Mouse (Mus musculus) heart, embryonic 16.5 days (tissue): ENCODE data around the gene Cirbp. TPM values are rescaled to one million over a fixed set of nuclear protein-coding genes. Genes with fewer than 3 reads are reported as not detected.

Source experiments
- ATAC-seq: fragments of 200-750 bp; cut with Nextera tagmentation; replicated peaks from 2 replicates; pipeline ENCODE4 v1.8.0; 2017; ENCODE audit warnings: moderate number of reproducible peaks; ENCODE audit not compliant: insufficient read depth, low FRiP score; ENCODE audit errors: extremely low read depth
- H3K27ac ChIP-seq: fragments of 300-500 bp; sonication (generic); 2 replicates; pipeline ENCODE4 v1.5.1; 2014; ENCODE audit warnings: mild to moderate bottlenecking, low read length, control low read depth, moderate library complexity
- H3K27me3 ChIP-seq: fragments of 300-500 bp; sonication (generic); 2 replicates; pipeline ENCODE4 v1.6.1; 2014; ENCODE audit warnings: low read length, mixed read lengths; ENCODE audit not compliant: control insufficient read depth, insufficient read depth
- H3K36me3 ChIP-seq: fragments of 300-500 bp; sonication (generic); 2 replicates; pipeline ENCODE4 v1.6.1; 2014; ENCODE audit not compliant: control insufficient read depth, insufficient read depth
- H3K4me1 ChIP-seq: fragments of 300-500 bp; sonication (generic); 2 replicates; pipeline ENCODE4 v1.6.1; 2014; ENCODE audit warnings: low read length, mixed read lengths; ENCODE audit not compliant: control insufficient read depth, insufficient read depth
- H3K4me2 ChIP-seq: fragments of 300-500 bp; sonication (generic); 2 replicates; pipeline ENCODE4 v1.6.1; 2014; ENCODE audit warnings: low read depth, mild to moderate bottlenecking, control low read depth, low read length
- H3K4me3 ChIP-seq: fragments of 300-500 bp; sonication (generic); 2 replicates; pipeline ENCODE4 v1.5.1; 2014; ENCODE audit warnings: mild to moderate bottlenecking, control low read depth, low read length
- H3K9ac ChIP-seq: fragments of 300-500 bp; sonication (generic); 2 replicates; pipeline ENCODE4 v1.6.1; 2014; ENCODE audit warnings: low read length, control low read depth
- H3K9me3 ChIP-seq: fragments of 300-500 bp; sonication (generic); replicated peaks from 2 replicates; pipeline ENCODE4 v1.6.1; 2016; ENCODE audit warnings: low read length; ENCODE audit not compliant: control insufficient read depth
- WGBS: fragments of 180-500 bp; shearing (Covaris S2); extraction: QIAGEN DNeasy Blood & Tissue Kit; methylation state at CpG from one replicate; pipeline ENCODE4 v1.1.7; 2014; 5-methylcytosine and 5-hydroxymethylcytosine counted together
- polyA plus RNA-seq: library from polyadenylated mRNA; unstranded; fragments of >200 nt; fragmentation: Nextera tagmentation; extraction: Ambion mirVana; gene quantifications from 2 replicates; pipeline ENCODE4 v1.2.1, GENCODE M21; 2015

Gene Cirbp
- polyA plus RNA-seq, 1 experiment from 2014 or later, result 87.6 TPM

GRCm38 (mm10) chr10:80177441-80178279, 11.9 kb downstream of the Cirbp start:
- Histone ChIP-seq H3K27ac (no peak overlapping the region), H3K27me3 (no peaks in the 10 kb centered on the region; the same call in 1 of the 2 replicates), H3K4me2 (no peak overlapping the region), H3K4me1 (peaks cover 11% of the 10 kb centered on the region), H3K9ac (0 out of 2 replicates have a peak overlapping the region, but pooled peaks have one; percentile 2), H3K4me3 (no peak overlapping the region), H3K9me3 (no peaks in the 10 kb centered on the region), H3K36me3 (no peaks in the 10 kb centered on the region)
- WGBS, result 55% methylated on average over 7 of the region's 7 CpGs
- ATAC-seq, result no peak

DNA sequence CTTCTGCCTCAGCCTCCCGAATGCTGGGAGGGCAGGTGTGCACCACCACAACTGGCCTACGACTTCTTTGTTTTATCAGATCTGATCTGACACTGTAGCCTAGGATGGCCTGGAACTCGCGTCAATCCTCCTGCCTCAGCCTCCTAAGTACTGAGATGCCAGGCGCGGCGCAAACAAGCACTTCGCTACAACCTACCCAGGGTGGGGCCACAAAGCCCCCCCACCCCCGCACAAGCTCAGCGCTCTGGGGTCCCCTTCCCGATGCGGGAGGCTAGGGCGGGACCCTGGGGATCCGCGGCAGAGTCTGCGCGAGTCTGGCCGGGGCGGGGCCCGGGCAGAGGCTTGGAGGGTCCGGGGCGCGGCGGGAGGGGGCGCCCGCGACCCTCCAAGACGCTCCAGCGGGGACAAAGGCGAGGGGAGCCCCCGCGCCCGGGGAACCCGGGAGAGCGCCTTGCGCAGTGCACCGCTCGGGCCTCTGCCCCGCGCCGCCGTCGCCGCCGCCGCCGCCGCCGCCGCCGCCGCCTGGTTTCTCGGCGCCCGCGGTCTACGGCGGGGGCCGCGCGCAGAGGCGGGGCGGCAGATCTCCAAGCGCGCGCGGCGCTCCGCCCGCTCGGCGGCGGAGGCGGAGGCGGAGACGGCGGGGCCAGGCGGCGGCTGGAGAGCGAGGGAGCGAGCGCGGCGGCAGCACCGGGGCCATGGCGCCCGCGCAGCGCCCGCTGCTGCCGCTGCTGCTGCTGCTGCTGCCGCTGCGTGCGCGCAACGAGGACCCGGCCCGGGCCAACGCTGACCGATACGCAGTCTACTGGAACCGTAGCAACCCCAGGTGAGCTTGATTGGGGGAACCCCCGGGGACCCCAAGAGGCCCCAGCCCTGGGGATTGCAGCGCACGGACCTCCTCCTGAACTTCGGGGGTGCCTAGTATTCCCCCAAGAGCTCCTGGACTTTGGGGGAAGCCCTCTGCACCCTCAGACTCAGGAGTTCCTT, 13.6 kb downstream of the Cirbp start, which contains the start of gene Efna2:
TSS of gene Efna2 (plus strand) at position 415 of the 984 bp plus-strand sequence.
- Histone ChIP-seq H3K27me3 (no peaks in the 10 kb centered on the region; the same call in 1 of the 2 replicates), H3K9me3 (no peaks in the 10 kb centered on the region), H3K27ac (peak within 1 kb of the TSS; percentile 7; the same call in 1 of the 2 replicates), H3K36me3 (no peaks in the 10 kb centered on the region), H3K4me1 (peaks cover 9% of the 10 kb centered on the region), H3K4me3 (peak within 1 kb of the TSS; percentile 74), H3K4me2 (peak within 1 kb of the TSS; percentile 78), H3K9ac (peak within 1 kb of the TSS; percentile 88)
- WGBS, result 2% methylated on average over 79 of the region's 106 CpGs
- peak; percentile 50; the same call in 1 of the 2 replicates for ATAC-seq

DNA sequence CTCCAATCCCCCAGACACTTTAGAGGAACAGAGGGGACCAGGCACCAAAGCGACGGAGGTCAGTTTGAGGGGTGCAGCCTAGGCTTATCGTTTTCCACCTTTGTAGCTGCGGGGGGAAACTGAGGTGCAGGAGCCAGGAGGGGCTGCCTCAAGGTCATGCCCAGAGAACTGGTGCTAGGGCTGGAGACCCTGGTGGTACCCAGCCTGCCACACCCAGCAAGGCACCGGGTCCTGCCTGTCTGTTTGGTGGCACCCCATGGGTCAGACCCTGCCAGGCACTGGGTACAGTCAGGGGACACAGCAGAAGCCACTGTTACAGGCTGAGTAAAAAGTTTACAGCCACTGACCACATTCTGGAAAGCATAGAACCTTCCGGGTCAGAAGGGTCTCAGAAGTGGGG, 14.5 kb downstream of the Cirbp start:
- ATAC-seq, result no peak
- 55% methylated on average over 6 of the region's 6 CpGs for WGBS
- Histone ChIP-seq H3K4me2 (peak overlapping the region; percentile 78), H3K9me3 (no peaks in the 10 kb centered on the region), H3K27ac (no peak overlapping the region), H3K4me3 (peak overlapping the region; percentile 74), H3K27me3 (no peaks in the 10 kb centered on the region; the same call in 1 of the 2 replicates), H3K36me3 (no peaks in the 10 kb centered on the region), H3K4me1 (peaks cover 9% of the 10 kb centered on the region), H3K9ac (peak overlapping the region; percentile 88)

- H3K27ac ChIP-seq, result no peak overlapping the region
- no peaks in the 10 kb centered on the region for H3K36me3 ChIP-seq
- no peak overlapping the region for H3K4me2 ChIP-seq
- H3K27me3 ChIP-seq, result peaks cover 2% of the 10 kb centered on the region
- no peak overlapping the region for H3K4me3 ChIP-seq
- WGBS, result 61% methylated on average over 5 of the region's 5 CpGs
- H3K9me3 ChIP-seq, result no peaks in the 10 kb centered on the region
- ATAC-seq, result no peak
- H3K4me1 ChIP-seq, result peaks cover 9% of the 10 kb centered on the region
- H3K9ac ChIP-seq, result no peak overlapping the region
Measured at GRCm38 (mm10) chr10:80180823-80181222, 15.0 kb downstream of the Cirbp start.

GRCm38 (mm10) chr10:80182547-80182946, 16.8 kb downstream of the Cirbp start:
- Histone ChIP-seq H3K36me3 (no peaks in the 10 kb centered on the region), H3K27ac (no peak overlapping the region), H3K27me3 (peaks cover 3% of the 10 kb centered on the region), H3K4me2 (no peak overlapping the region), H3K4me1 (peaks cover 8% of the 10 kb centered on the region), H3K9ac (no peak overlapping the region), H3K4me3 (no peak overlapping the region), H3K9me3 (no peaks in the 10 kb centered on the region)
- 85% methylated on average over 7 of the region's 7 CpGs for WGBS
- ATAC-seq, result no peak

DNA sequence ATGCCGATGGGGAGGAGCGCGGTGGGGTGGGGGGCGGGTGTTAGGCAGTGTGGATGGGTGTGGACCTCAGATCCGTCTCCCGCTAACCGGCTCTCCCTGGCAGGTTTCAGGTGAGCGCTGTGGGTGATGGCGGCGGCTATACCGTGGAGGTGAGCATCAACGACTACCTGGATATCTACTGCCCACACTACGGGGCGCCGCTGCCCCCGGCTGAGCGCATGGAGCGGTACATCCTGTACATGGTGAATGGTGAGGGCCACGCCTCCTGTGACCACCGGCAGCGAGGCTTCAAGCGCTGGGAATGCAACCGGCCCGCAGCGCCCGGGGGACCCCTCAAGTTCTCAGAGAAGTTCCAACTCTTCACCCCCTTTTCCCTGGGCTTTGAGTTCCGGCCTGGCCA, 20.9 kb downstream of the Cirbp start:
- Histone ChIP-seq H3K9ac (no peak overlapping the region), H3K4me1 (peaks cover 3% of the 10 kb centered on the region; the same call in 1 of the 2 replicates), H3K27me3 (peaks cover 19% of the 10 kb centered on the region), H3K4me3 (no peak overlapping the region), H3K27ac (no peak overlapping the region), H3K4me2 (no peak overlapping the region), H3K9me3 (no peaks in the 10 kb centered on the region), H3K36me3 (no peaks in the 10 kb centered on the region)
- 49% methylated on average over 27 of the region's 27 CpGs for WGBS
- ATAC-seq, result no peak

GRCm38 (mm10) chr10:80187739-80188138, 22.0 kb downstream of the Cirbp start:
- Histone ChIP-seq H3K9ac (no peak overlapping the region), H3K27me3 (peaks cover 26% of the 10 kb centered on the region), H3K4me3 (no peak overlapping the region), H3K4me2 (no peak overlapping the region), H3K27ac (no peak overlapping the region), H3K4me1 (peaks cover 3% of the 10 kb centered on the region; the same call in 1 of the 2 replicates), H3K9me3 (no peaks in the 10 kb centered on the region), H3K36me3 (no peaks in the 10 kb centered on the region)
- ATAC-seq, result no peak
- WGBS, result 92% methylated on average over 10 of the region's 10 CpGs

DNA sequence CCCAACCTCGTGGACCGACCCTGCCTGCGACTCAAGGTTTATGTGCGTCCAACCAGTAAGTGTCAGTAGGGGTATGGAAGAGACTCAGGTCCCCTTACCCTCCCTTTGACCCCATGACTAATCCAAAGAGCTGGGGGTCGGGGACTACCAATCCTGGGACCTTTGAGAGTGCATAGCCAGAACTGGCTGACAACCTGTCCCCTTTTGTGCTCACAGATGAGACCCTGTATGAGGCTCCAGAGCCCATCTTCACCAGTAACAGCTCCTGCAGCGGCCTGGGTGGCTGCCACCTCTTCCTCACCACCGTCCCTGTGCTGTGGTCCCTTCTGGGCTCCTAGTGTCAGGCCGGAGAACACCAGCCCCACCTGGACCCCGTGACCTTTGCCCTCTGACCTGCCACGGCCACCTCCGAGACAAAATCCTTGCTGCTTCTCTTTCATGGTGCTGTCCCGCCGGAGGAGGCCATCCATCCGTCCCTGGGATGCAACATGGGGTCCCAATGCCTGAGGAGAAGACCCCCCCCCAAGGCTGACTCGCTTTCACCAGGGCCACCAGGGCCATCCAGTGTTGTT, 22.8 kb downstream of the Cirbp start:
- peaks cover 3% of the 10 kb centered on the region; the same call in 1 of the 2 replicates for H3K4me1 ChIP-seq
- no peak overlapping the region for H3K27ac ChIP-seq
- peaks cover 26% of the 10 kb centered on the region for H3K27me3 ChIP-seq
- no peaks in the 10 kb centered on the region for H3K9me3 ChIP-seq
- no peak for ATAC-seq
- WGBS, result 88% methylated on average over 15 of the region's 15 CpGs
- no peaks in the 10 kb centered on the region for H3K36me3 ChIP-seq
- no peak overlapping the region for H3K9ac ChIP-seq
- H3K4me2 ChIP-seq, result no peak overlapping the region
- no peak overlapping the region for H3K4me3 ChIP-seq
